Mouse (Mus musculus) liver, embryonic 16.5 days (tissue): ENCODE measurements around the gene Fam19a2. TPM values are rescaled to one million over a fixed set of nuclear protein-coding genes. Genes with fewer than 3 reads are reported as not detected.

Experiments used
- ATAC-seq: fragments of 200-750 bp; cut with Nextera tagmentation; 2 replicates; pipeline ENCODE4 v1.8.0; 2017; ENCODE audit warnings: low read depth, mild to moderate bottlenecking, moderate number of reproducible peaks, moderate library complexity
- H3K27ac ChIP-seq: fragments of 300-500 bp; sonication (generic); 2 replicates; pipeline ENCODE4 v1.5.1; 2014; ENCODE audit warnings: mild to moderate bottlenecking, low read length
- H3K27me3 ChIP-seq: fragments of 300-500 bp; sonication (generic); 2 replicates; pipeline ENCODE4 v1.6.1; 2014; ENCODE audit warnings: low read depth, low read length, mixed read lengths; ENCODE audit not compliant: control insufficient read depth, insufficient read depth
- H3K36me3 ChIP-seq: fragments of 300-500 bp; sonication (generic); 2 replicates; pipeline ENCODE4 v1.6.1; 2014; ENCODE audit warnings: mild to moderate bottlenecking; ENCODE audit not compliant: control insufficient read depth, insufficient read depth
- H3K4me1 ChIP-seq: fragments of 300-500 bp; sonication (generic); 2 replicates; pipeline ENCODE4 v1.6.1; 2014; ENCODE audit warnings: low read depth, low read length, mixed read lengths; ENCODE audit not compliant: control insufficient read depth
- H3K4me2 ChIP-seq: fragments of 300-500 bp; sonication (generic); 2 replicates; pipeline ENCODE4 v1.6.1; 2014; ENCODE audit warnings: low read depth, low read length, mixed read lengths
- H3K4me3 ChIP-seq: fragments of 300-500 bp; sonication (generic); 2 replicates; pipeline ENCODE4 v1.5.1; 2014; ENCODE audit warnings: low read depth, mild to moderate bottlenecking, low read length
- H3K9ac ChIP-seq: fragments of 300-500 bp; sonication (generic); 2 replicates; pipeline ENCODE4 v1.6.1; 2014; ENCODE audit warnings: low read depth, low read length
- H3K9me3 ChIP-seq: fragments of 300-500 bp; sonication (generic); replicated peaks from 2 replicates; pipeline ENCODE4 v1.6.1; 2016; ENCODE audit warnings: low read length; ENCODE audit not compliant: control insufficient read depth
- WGBS: fragments of 180-500 bp; shearing (Covaris S2); extraction: QIAGEN DNeasy Blood & Tissue Kit; methylation state at CpG from one replicate; pipeline ENCODE4 v1.1.7; 2014; ENCODE audit not compliant: insufficient replicate concordance; 5-methylcytosine and 5-hydroxymethylcytosine counted together
- polyA plus RNA-seq: library from polyadenylated mRNA; unstranded; fragments of >200 nt; fragmentation: Nextera tagmentation; extraction: Ambion mirVana; gene quantifications from 2 replicates; pipeline ENCODE4 v1.2.1, GENCODE M21; 2015

Gene Fam19a2
- polyA plus RNA-seq, 1 experiment from 2014 or later, result 0.24 TPM

- Histone ChIP-seq H3K4me1 (no peaks in the 10 kb centered on the region), H3K9me3 (no peaks in the 10 kb centered on the region), H3K9ac (no peak overlapping the region), H3K36me3 (no peaks in the 10 kb centered on the region), H3K27ac (no peak overlapping the region), H3K27me3 (no peaks in the 10 kb centered on the region), H3K4me3 (no peak overlapping the region), H3K4me2 (no peak overlapping the region)
- no peak for ATAC-seq
- 55% methylated on average over 4 of the region's 4 CpGs for WGBS
These were observed 429.1 kb downstream of the Fam19a2 start for GRCm38 (mm10) chr10:123692926-123693224.

DNA sequence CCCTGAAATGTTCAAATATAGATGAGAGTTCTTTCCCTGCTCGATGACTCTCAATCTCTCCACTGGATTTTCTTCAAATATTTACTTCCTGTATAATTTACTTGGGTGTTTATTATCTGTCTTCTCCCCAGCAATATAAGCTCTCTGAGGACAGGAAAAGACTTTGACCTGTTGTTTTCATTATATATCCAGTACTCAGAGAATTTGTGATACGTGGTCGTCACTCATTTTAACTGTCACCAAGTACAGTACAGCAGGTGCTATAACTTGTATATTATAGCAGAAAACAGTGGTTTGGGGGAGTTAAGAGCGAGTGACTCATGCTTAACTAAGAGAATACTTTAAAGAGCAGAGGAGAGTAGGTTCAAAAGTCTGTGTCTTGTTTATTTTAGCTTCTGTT lies 438.8 kb downstream of the Fam19a2 start:
- H3K4me1 ChIP-seq, result no peaks in the 10 kb centered on the region
- H3K4me3 ChIP-seq, result no peak overlapping the region
- 58% methylated on average over 4 of the region's 4 CpGs for WGBS
- no peak overlapping the region for H3K4me2 ChIP-seq
- H3K27me3 ChIP-seq, result no peaks in the 10 kb centered on the region
- no peak overlapping the region for H3K27ac ChIP-seq
- no peaks in the 10 kb centered on the region for H3K9me3 ChIP-seq
- no peak overlapping the region for H3K9ac ChIP-seq
- ATAC-seq, result no peak
- no peaks in the 10 kb centered on the region for H3K36me3 ChIP-seq

DNA sequence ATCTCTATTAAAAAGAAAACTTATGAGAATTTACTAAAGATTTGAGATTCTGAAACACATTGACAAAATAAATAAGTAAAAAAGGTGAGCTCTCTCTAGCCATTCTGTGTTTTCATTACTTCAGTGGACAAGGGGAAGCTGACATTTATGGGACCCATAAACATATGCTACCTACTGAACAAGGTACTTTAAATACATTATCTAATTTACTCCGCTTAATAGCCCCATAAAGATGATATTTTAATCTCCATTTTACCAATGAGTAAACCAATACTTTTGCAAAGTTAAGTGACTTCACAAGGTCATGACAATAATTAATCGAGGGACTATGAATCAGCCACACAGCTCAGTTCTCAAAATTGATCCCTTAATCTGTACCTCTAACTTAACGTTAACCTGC lies 443.2 kb downstream of the Fam19a2 start:
- Histone ChIP-seq H3K27me3 (no peaks in the 10 kb centered on the region), H3K36me3 (no peaks in the 10 kb centered on the region), H3K4me1 (no peaks in the 10 kb centered on the region), H3K9ac (no peak overlapping the region), H3K9me3 (no peaks in the 10 kb centered on the region), H3K4me2 (no peak overlapping the region), H3K4me3 (no peak overlapping the region), H3K27ac (no peak overlapping the region)
- ATAC-seq, result no peak
- WGBS, result 68% methylated on average over 3 of the region's 3 CpGs

- Histone ChIP-seq H3K4me2 (no peak overlapping the region), H3K4me3 (no peak overlapping the region), H3K9me3 (no peaks in the 10 kb centered on the region), H3K27me3 (no peaks in the 10 kb centered on the region), H3K9ac (no peak overlapping the region), H3K4me1 (no peaks in the 10 kb centered on the region), H3K36me3 (no peaks in the 10 kb centered on the region), H3K27ac (no peak overlapping the region)
- 67% methylated on average over 2 of the region's 2 CpGs for WGBS
- ATAC-seq, result no peak
These were observed 446.9 kb downstream of the Fam19a2 start for GRCm38 (mm10) chr10:123710738-123711137.

- no peak overlapping the region for H3K4me3 ChIP-seq
- H3K4me2 ChIP-seq, result no peak overlapping the region
- no peak overlapping the region for H3K27ac ChIP-seq
- no peaks in the 10 kb centered on the region for H3K4me1 ChIP-seq
- H3K9ac ChIP-seq, result no peak overlapping the region
- H3K9me3 ChIP-seq, result no peaks in the 10 kb centered on the region
- no peaks in the 10 kb centered on the region for H3K27me3 ChIP-seq
- no peak for ATAC-seq
- no peaks in the 10 kb centered on the region for H3K36me3 ChIP-seq
- WGBS, result 54% methylated on average over 2 of the region's 2 CpGs
These were observed 458.2 kb downstream of the Fam19a2 start for GRCm38 (mm10) chr10:123721952-123722460.

- no peak overlapping the region for H3K9ac ChIP-seq
These were observed 459.8 kb downstream of the Fam19a2 start for GRCm38 (mm10) chr10:123723641-123724040.

DNA sequence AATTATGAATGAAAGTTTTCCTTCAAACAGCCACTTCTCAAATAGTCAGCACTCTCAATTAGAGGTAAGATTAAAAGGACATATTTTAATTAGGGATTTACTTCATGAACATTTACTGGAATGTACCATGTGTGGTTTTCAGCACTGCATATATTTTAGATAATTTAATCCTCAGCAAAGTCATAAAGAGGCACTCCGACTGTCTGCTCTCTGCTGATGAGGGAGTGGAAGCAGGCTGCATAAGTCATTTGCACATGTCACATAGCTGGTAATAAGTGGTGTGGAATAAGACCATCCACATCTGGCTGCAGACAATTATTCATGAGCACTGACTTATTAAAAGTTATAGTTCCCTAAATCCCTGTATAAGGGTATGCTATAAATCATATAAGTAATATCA lies 484.5 kb downstream of the Fam19a2 start:
- 71% methylated on average over 1 of the region's 1 CpGs for WGBS
- H3K4me3 ChIP-seq, result no peak overlapping the region
- no peaks in the 10 kb centered on the region for H3K27me3 ChIP-seq
- H3K9me3 ChIP-seq, result no peaks in the 10 kb centered on the region
- ATAC-seq, result no peak
- H3K27ac ChIP-seq, result no peak overlapping the region
- H3K4me1 ChIP-seq, result no peaks in the 10 kb centered on the region
- no peak overlapping the region for H3K9ac ChIP-seq
- H3K36me3 ChIP-seq, result no peaks in the 10 kb centered on the region
- no peak overlapping the region for H3K4me2 ChIP-seq

More at GRCm38 (mm10) chr10:123723641-123724040, 459.8 kb downstream of the Fam19a2 start:
- Histone ChIP-seq H3K27ac (no peak overlapping the region), H3K4me1 (no peaks in the 10 kb centered on the region), H3K4me2 (no peak overlapping the region), H3K27me3 (no peaks in the 10 kb centered on the region), H3K4me3 (no peak overlapping the region), H3K36me3 (no peaks in the 10 kb centered on the region), H3K9me3 (no peaks in the 10 kb centered on the region)
- ATAC-seq, result no peak

DNA sequence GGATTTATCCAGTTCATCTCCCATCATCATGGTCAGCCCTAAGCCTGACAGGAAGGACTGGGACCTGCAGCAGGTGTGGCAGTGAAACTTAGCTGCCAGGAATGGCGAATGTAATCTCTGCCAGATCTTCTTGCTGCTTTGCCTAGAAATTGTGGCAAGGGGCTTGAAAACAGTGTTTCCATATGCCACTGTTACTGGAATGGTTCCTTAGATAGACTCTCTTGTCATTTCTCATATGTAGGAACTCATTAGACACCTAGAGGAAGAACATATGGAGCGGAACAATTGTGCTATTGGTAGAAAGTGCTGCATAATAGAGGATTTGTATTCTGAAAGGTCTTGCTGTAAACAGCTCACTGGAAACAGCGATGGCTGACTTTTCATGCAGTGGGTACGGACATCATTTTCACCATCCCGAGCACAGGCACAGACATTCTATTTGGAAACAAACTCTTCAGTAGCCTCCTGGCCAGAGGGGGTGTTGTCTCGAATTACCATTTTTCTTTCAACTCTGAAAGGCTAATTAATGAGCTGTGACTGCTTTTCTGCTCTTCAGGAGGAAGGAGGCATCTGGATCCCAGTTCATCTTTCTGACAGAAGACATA lies 488.0 kb downstream of the Fam19a2 start:
- WGBS, result 55% methylated on average over 6 of the region's 6 CpGs
- no peaks in the 10 kb centered on the region for H3K36me3 ChIP-seq
- no peak for ATAC-seq
- no peak overlapping the region for H3K27ac ChIP-seq
- no peak overlapping the region for H3K9ac ChIP-seq
- no peak overlapping the region for H3K4me3 ChIP-seq
- no peaks in the 10 kb centered on the region for H3K27me3 ChIP-seq
- H3K4me1 ChIP-seq, result no peaks in the 10 kb centered on the region
- H3K9me3 ChIP-seq, result no peaks in the 10 kb centered on the region
- no peak overlapping the region for H3K4me2 ChIP-seq

- no peaks in the 10 kb centered on the region for H3K9me3 ChIP-seq
- H3K4me2 ChIP-seq, result no peak overlapping the region
- 51% methylated on average over 3 of the region's 3 CpGs for WGBS
- no peak overlapping the region for H3K4me3 ChIP-seq
- no peaks in the 10 kb centered on the region for H3K27me3 ChIP-seq
- H3K36me3 ChIP-seq, result no peaks in the 10 kb centered on the region
- ATAC-seq, result no peak
- no peak overlapping the region for H3K27ac ChIP-seq
- no peaks in the 10 kb centered on the region for H3K4me1 ChIP-seq
- H3K9ac ChIP-seq, result no peak overlapping the region
These were observed 489.0 kb downstream of the Fam19a2 start for GRCm38 (mm10) chr10:123752755-123753154.
